Mouse (Mus musculus) midbrain, embryonic 11.5 days (tissue): ENCODE data around the gene Zfp809. TPM values are rescaled to one million over a fixed set of nuclear protein-coding genes. Genes with fewer than 3 reads are reported as not detected.

ENCODE experiments used
- ATAC-seq: fragments of 200-750 bp; cut with Nextera tagmentation; 2 replicates; pipeline ENCODE4 v1.8.0; 2017; ENCODE audit warnings: moderate TSS enrichment, moderate library complexity; ENCODE audit not compliant: low FRiP score
- DNase-seq: peaks from one replicate; pipeline ENCODE4 v3.0.0; 2015; ENCODE audit warnings: low spot score; ENCODE audit errors: missing footprints
- H3K27ac ChIP-seq: fragments of 300-500 bp; sonication (generic); 2 replicates; pipeline ENCODE4 v1.5.1; 2014; ENCODE audit warnings: low read depth, low read length
- H3K27me3 ChIP-seq: fragments of 300-500 bp; sonication (generic); 2 replicates; pipeline ENCODE4 v1.6.1; 2014; ENCODE audit warnings: mild to moderate bottlenecking, low read length, moderate library complexity, mixed read lengths; ENCODE audit not compliant: control insufficient read depth, insufficient read depth
- H3K36me3 ChIP-seq: fragments of 300-500 bp; sonication (generic); 2 replicates; pipeline ENCODE4 v1.6.1; 2014; ENCODE audit warnings: mild to moderate bottlenecking, low read length, moderate library complexity, mixed read lengths; ENCODE audit not compliant: control insufficient read depth, insufficient read depth
- H3K4me1 ChIP-seq: fragments of 300-500 bp; sonication (generic); 2 replicates; pipeline ENCODE4 v1.6.1; 2014; ENCODE audit warnings: low read length; ENCODE audit not compliant: control insufficient read depth, insufficient read depth
- H3K4me2 ChIP-seq: fragments of 300-500 bp; sonication (generic); 2 replicates; pipeline ENCODE4 v1.6.1; 2014; ENCODE audit warnings: mild to moderate bottlenecking, moderate library complexity
- H3K4me3 ChIP-seq: fragments of 300-500 bp; sonication (generic); 2 replicates; pipeline ENCODE4 v1.5.1; 2014; ENCODE audit warnings: low read depth, low read length
- H3K9ac ChIP-seq: fragments of 300-500 bp; sonication (generic); 2 replicates; pipeline ENCODE4 v1.6.1; 2014; ENCODE audit warnings: low read length
- H3K9me3 ChIP-seq: fragments of 300-500 bp; sonication (generic); 2 replicates; pipeline ENCODE4 v1.6.1; 2016; ENCODE audit warnings: low read length; ENCODE audit not compliant: control insufficient read depth
- WGBS: fragments of 180-500 bp; shearing (Covaris S2); extraction: QIAGEN DNeasy Blood & Tissue Kit; methylation state at CpG from one replicate; pipeline ENCODE4 v1.1.7; 2014; 5-methylcytosine and 5-hydroxymethylcytosine counted together
- polyA plus RNA-seq: library from polyadenylated mRNA; unstranded; fragments of >200 nt; fragmentation: Nextera tagmentation; extraction: Ambion mirVana; gene quantifications from 2 replicates; pipeline ENCODE4 v1.2.1, GENCODE M21; 2014

Zfp809 gene
- polyA plus RNA-seq, 1 experiment from 2014 or later = 11.3 TPM

DNA sequence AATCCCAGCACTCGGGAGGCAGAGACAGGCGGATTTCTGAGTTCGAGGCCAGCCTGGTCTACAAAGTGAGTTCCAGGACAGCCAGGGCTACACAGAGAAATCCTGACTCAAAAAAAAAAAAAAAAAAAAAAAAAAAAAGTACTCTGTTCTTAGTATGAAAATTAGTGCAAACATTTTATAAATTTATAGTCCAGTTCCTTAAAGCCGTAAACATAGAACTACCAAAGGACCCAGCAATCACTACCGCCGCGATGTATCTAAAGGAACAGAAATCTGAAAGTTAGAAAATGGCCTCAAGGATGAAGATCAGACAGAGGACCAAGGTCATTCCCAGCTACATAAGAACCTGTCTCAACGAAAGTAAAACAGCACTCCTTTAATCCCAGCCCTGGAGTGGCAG is 33.3 kb downstream of the Zfp809 start:
- Histone ChIP-seq H3K9ac (peak overlapping the region; percentile 87), H3K4me2 (peak overlapping the region; percentile 74)

DNA sequence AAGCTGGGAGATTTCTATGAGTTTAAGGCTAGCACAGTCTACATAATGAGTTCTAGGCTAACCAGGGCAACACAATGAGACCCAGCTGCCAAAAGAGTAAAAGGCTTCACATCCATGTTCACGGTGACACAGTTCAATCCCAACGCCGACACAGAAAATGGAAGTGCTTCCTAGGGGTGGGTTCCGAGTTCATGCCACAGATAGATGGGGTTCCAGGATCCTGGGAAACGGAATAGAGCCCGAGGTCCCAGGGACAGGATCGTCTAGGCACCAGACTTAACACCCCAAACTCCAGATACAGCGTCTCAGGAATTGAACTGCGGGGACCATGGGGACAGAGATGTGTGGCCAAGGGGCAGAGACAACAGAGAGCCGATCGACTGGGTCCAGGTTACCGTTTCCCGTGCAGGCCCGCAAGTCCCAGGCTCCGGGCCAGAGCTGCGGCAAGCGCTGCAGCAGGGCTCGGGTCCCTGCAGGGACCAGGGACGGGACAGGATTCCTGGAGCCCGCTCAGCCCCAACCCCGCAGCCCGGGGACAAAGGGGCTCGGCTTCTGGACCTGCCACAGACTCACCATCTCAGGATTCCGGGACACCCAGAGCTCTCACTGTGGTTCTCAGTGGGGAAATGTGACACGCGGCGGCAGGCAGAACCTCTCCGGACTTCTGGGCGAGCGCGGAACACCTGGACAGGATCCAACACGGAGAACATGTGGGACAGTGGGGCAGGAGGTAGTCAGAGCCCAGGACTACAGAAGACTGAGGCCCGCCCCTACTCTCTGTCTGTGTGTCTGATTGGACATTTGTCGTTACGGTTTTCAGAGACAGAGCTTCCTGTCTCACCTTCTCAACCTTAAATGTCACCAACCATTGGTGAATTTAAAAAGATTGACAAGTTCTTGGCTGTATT is 33.9 kb downstream of the Zfp809 start, which contains the start of gene Zfp599:
Gene Zfp599, minus strand, starts transcription at position 712 of the 908 bp plus-strand sequence.
- H3K4me1 ChIP-seq = peaks cover 2% of the 10 kb centered on the region; the same call in 1 of the 2 replicates
- peak; percentile 91 for ATAC-seq
- no peaks in the 10 kb centered on the region for H3K27me3 ChIP-seq
- H3K4me2 ChIP-seq = peak within 1 kb of the TSS; percentile 74
- H3K4me3 ChIP-seq = peak within 1 kb of the TSS; percentile 62
- H3K36me3 ChIP-seq = peaks cover 2% of the 10 kb centered on the region; the same call in 1 of the 2 replicates
- peak within 1 kb of the TSS; percentile 87 for H3K9ac ChIP-seq
- WGBS = 3% methylated on average over 35 of the region's 35 CpGs
- H3K9me3 ChIP-seq = peaks cover 10% of the 10 kb centered on the region; the same call in 1 of the 2 replicates
- no peak within 1 kb of the TSS for H3K27ac ChIP-seq
- DNase-seq = peak; percentile 93

More for the DNA sequence above, 33.3 kb downstream of the Zfp809 start:
- H3K4me3 ChIP-seq = peak overlapping the region; percentile 62
- H3K27ac ChIP-seq = no peak overlapping the region
- peaks cover 2% of the 10 kb centered on the region; the same call in 1 of the 2 replicates for H3K4me1 ChIP-seq
- ATAC-seq (no peak), DNase-seq (no peak)
- H3K36me3 ChIP-seq = peaks cover 4% of the 10 kb centered on the region; the same call in 1 of the 2 replicates
- WGBS = 84% methylated on average over 8 of the region's 8 CpGs
- no peaks in the 10 kb centered on the region for H3K27me3 ChIP-seq
- peaks cover 10% of the 10 kb centered on the region; the same call in 1 of the 2 replicates for H3K9me3 ChIP-seq

DNA sequence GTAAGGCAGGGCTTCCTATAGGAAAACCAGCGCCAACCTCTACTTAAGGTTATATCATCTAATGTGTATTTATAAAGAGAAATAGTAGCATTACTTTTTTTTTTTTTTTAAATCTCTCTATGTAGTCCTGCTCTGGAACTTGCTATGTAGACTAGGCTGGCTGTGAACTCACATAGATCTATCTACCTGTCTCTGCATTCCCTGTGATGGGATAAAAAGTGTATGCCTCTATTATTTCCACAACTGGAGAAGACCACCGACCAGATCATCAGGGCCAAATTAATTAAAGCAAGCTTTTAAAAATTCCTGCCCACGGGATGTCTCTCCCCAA is 34.5 kb downstream of the Zfp809 start:
- Histone ChIP-seq H3K27ac (no peak overlapping the region), H3K9ac (no peak overlapping the region; the same call in 1 of the 2 replicates), H3K9me3 (peaks cover 10% of the 10 kb centered on the region; the same call in 1 of the 2 replicates), H3K4me2 (peak overlapping the region; percentile 74), H3K36me3 (peaks cover 2% of the 10 kb centered on the region; the same call in 1 of the 2 replicates), H3K27me3 (no peaks in the 10 kb centered on the region), H3K4me3 (peak overlapping the region; percentile 62), H3K4me1 (peaks cover 2% of the 10 kb centered on the region; the same call in 1 of the 2 replicates)
- ATAC-seq (no peak), DNase-seq (no peak)
- 31% methylated on average over 3 of the region's 3 CpGs for WGBS

DNA sequence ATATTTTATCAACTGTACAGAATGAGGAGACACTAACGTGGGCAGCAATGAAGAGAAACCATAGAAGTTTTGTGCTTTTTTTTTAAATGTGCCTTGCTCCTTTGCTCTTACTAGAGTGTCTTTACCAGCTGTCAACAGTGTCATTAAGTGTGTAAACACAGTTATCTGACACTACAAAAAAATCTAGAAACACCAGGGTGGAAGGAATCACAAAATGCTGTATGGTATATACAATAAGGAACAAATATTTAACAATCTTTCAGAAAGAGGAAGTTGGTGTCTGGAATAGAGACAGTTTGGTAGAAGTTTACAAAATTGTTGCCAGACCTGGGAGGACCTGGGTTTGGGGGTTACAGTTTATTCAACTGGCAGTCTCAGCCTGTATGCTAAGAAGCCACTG is 36.1 kb downstream of the Zfp809 start:
- Histone ChIP-seq H3K27ac (no peak overlapping the region), H3K4me3 (no peak overlapping the region), H3K4me1 (peaks cover 2% of the 10 kb centered on the region; the same call in 1 of the 2 replicates), H3K36me3 (no peaks in the 10 kb centered on the region; the same call in 1 of the 2 replicates), H3K9me3 (no peaks in the 10 kb centered on the region), H3K27me3 (no peaks in the 10 kb centered on the region), H3K4me2 (no peak overlapping the region), H3K9ac (no peak overlapping the region)
- ATAC-seq (no peak), DNase-seq (no peak)
- 81% methylated on average over 1 of the region's 1 CpGs for WGBS

DNA sequence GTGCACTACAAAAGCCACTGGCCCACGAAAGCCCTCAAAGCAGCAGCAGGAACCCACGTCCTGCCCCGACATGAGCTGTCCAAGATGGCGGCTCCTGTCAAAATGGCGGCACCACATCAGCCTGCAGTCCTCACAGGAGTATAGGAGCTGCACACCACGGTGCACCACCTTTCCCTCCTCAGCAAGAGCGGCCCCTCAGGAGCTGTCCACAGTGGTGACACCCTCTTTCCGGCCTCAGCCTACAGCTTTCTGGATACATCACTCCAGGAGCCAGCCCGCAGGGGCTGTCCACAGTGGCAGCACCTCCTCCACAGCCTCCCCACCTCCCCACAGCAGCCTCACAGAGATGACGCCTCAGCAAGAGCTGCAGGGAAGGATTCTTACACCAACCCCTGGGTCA is 37.1 kb downstream of the Zfp809 start:
- no peaks in the 10 kb centered on the region for H3K27me3 ChIP-seq
- ATAC-seq = no peak
- no peak overlapping the region for H3K4me2 ChIP-seq
- no peaks in the 10 kb centered on the region for H3K36me3 ChIP-seq
- peaks cover 2% of the 10 kb centered on the region; the same call in 1 of the 2 replicates for H3K4me1 ChIP-seq
- H3K4me3 ChIP-seq = no peak overlapping the region
- 87% methylated on average over 10 of the region's 10 CpGs for WGBS
- no peak overlapping the region for H3K9ac ChIP-seq
- no peak for DNase-seq
- H3K9me3 ChIP-seq = no peaks in the 10 kb centered on the region
- H3K27ac ChIP-seq = no peak overlapping the region

DNA sequence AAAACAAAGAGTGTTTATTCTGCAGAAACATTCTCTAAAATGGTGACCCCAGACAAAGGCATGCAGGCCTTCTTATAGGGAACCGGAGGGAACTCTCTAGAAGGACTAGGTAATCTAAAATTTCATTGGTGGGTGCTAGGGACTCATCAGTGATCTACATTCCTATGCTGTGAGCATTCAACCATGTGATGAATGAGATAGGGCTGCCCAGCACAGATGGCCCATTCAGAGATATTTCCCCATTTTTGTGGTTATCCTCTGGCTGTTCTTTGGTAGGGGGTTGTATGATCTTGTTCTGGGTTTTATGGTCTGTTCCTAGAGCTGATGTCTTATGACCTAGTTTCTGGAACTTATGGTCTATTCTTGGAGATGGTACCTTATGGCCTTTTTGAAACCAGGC is 43.4 kb downstream of the Zfp809 start:
- 93% methylated on average over 1 of the region's 1 CpGs for whole genome bisulfite sequencing
- DNase-seq (no peak), ATAC-seq (no peak)
- no peak overlapping the region for H3K4me3 ChIP-seq
- H3K36me3 ChIP-seq = peaks cover 4% of the 10 kb centered on the region; the same call in 1 of the 2 replicates
- no peak overlapping the region for H3K4me2 ChIP-seq
- no peak overlapping the region for H3K27ac ChIP-seq
- H3K27me3 ChIP-seq = no peaks in the 10 kb centered on the region
- H3K4me1 ChIP-seq = no peaks in the 10 kb centered on the region
- no peak overlapping the region for H3K9ac ChIP-seq
- H3K9me3 ChIP-seq = no peaks in the 10 kb centered on the region

DNA sequence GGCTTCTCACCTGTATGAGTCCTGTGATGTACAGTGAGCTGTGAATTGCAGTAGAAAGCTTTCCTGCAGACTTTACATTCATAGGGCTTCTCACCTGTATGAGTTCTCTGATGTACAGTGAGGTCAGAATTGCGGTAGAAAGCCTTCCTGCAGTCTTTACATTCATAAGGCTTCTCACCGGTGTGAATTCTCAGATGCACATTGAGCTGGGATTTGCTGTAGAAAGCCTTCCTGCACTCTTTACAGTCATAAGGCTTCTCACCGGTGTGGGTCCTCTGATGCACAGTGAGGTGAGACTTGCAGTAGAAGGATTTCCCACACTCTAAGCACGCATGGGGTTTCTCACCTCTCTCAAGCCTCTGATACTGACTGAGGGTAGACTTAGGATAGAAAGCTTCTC is 53.2 kb downstream of the Zfp809 start:
- ATAC-seq (no peak), DNase-seq (peak; percentile 90)
- Histone ChIP-seq H3K27me3 (no peaks in the 10 kb centered on the region), H3K9ac (no peak overlapping the region), H3K27ac (no peak overlapping the region), H3K36me3 (peaks cover 66% of the 10 kb centered on the region), H3K9me3 (peaks cover 54% of the 10 kb centered on the region), H3K4me2 (no peak overlapping the region), H3K4me3 (no peak overlapping the region), H3K4me1 (no peaks in the 10 kb centered on the region)
- 97% methylated on average over 4 of the region's 4 CpGs for WGBS
